In genomic region chr4:128442791-128443190, GRCm38 (mm10) we compare ENCODE assay signal across 23 mouse cellular contexts.
A peak's percentile ranks its signal among the peaks of the same experiment; 100 is the strongest.
DNase-seq lines count a peak whose midpoint lies in the region; ATAC-seq and TF ChIP-seq lines count a peak whose summit lies in the region.
"Had no signal": no experiment of that assay in that cellular context is flagged by ENCODE, and none has a peak within 500 bp of the region (broad histone marks: within the 10 kb centered on the region; RNA-seq: fewer than 3 reads in every experiment).

No protein-coding gene starts in this region.

- H3K27me3 ChIP-seq in forebrain, embryonic 14.5 days (replicated peaks; ENCODE audit: control insufficient read depth, insufficient read depth, low read length), result no peaks in the 10 kb centered on the region
- H3K27me3 ChIP-seq in forebrain, embryonic 12.5 days, result no peaks in the 10 kb centered on the region
- H3K27me3 ChIP-seq in midbrain, postnatal 0 days (ENCODE audit: insufficient read depth, low read length), result no peaks in the 10 kb centered on the region
- H3K27me3 ChIP-seq in midbrain, embryonic 13.5 days, result no peaks in the 10 kb centered on the region; the same call in 1 of the 2 replicates
- H3K27me3 ChIP-seq in forebrain, embryonic 16.5 days (replicated peaks; ENCODE audit: control insufficient read depth, insufficient read depth, low read length), result no peaks in the 10 kb centered on the region
- H3K27me3 ChIP-seq: embryonic facial prominence, embryonic 13.5 days; hindbrain, embryonic 12.5 days; hindbrain, embryonic 15.5 days had no signal

- no peaks in the 10 kb centered on the region for H3K9me3 ChIP-seq in forebrain, embryonic 14.5 days (replicated peaks; ENCODE audit: control insufficient read depth, low read length)
- H3K9me3 ChIP-seq in forebrain, embryonic 12.5 days, result no peaks in the 10 kb centered on the region
- H3K9me3 ChIP-seq in midbrain, postnatal 0 days (ENCODE audit: low read length), result no peaks in the 10 kb centered on the region
- H3K9me3 ChIP-seq in midbrain, embryonic 13.5 days, result no peaks in the 10 kb centered on the region
- no peaks in the 10 kb centered on the region for H3K9me3 ChIP-seq in forebrain, embryonic 16.5 days (ENCODE audit: control insufficient read depth, low read length)
- H3K9me3 ChIP-seq: embryonic facial prominence, embryonic 10.5 days; embryonic facial prominence, embryonic 13.5 days; hindbrain, embryonic 12.5 days; hindbrain, embryonic 15.5 days had no signal

- TF ChIP-seq CTCF in midbrain, postnatal 0 days (IDR thresholded peaks at IDR 0.05), result no peak

- peaks cover 10% of the 10 kb centered on the region for H3K4me1 ChIP-seq in forebrain, embryonic 14.5 days (ENCODE audit: control insufficient read depth, insufficient read depth, low read length)
- H3K4me1 ChIP-seq in forebrain, embryonic 12.5 days, result peaks cover 15% of the 10 kb centered on the region
- peaks cover 10% of the 10 kb centered on the region; the same call in 1 of the 2 replicates for H3K4me1 ChIP-seq in midbrain, postnatal 0 days (ENCODE audit: insufficient read depth, low read length)
- peaks cover 30% of the 10 kb centered on the region for H3K4me1 ChIP-seq in midbrain, embryonic 13.5 days (replicated peaks)
- H3K4me1 ChIP-seq in forebrain, embryonic 16.5 days (replicated peaks; ENCODE audit: control insufficient read depth, insufficient read depth, low read length), result peaks cover 31% of the 10 kb centered on the region
- H3K4me1 ChIP-seq: embryonic facial prominence, embryonic 13.5 days had no signal

- no peak overlapping the region for H3K4me2 ChIP-seq in forebrain, embryonic 14.5 days (ENCODE audit: low read length)
- no peak overlapping the region for H3K4me2 ChIP-seq in forebrain, embryonic 12.5 days
- H3K4me2 ChIP-seq in midbrain, postnatal 0 days (ENCODE audit: low read depth, low read length, poor library complexity, severe bottlenecking), result no peak overlapping the region
- H3K4me2 ChIP-seq in midbrain, embryonic 13.5 days (replicated peaks), result no peak overlapping the region
- no peak overlapping the region for H3K4me2 ChIP-seq in forebrain, embryonic 16.5 days (ENCODE audit: low read length)
- H3K4me2 ChIP-seq: embryonic facial prominence, embryonic 13.5 days; heart, embryonic 11.5 days; hindbrain, embryonic 12.5 days; hindbrain, embryonic 15.5 days had no signal

- no peak overlapping the region for H3K4me3 ChIP-seq in forebrain, embryonic 14.5 days (ENCODE audit: low read depth, low read length)
- H3K4me3 ChIP-seq in forebrain, embryonic 12.5 days (replicated peaks), result no peak overlapping the region
- no peak overlapping the region for H3K4me3 ChIP-seq in midbrain, postnatal 0 days (ENCODE audit: low read depth, low read length)
- H3K4me3 ChIP-seq in midbrain, embryonic 13.5 days (replicated peaks), result no peak overlapping the region
- H3K4me3 ChIP-seq in forebrain, embryonic 16.5 days (replicated peaks; ENCODE audit: low read length), result no peak overlapping the region
- H3K4me3 ChIP-seq: embryonic facial prominence, embryonic 10.5 days; embryonic facial prominence, embryonic 13.5 days; erythroblast, embryonic 14.5 days; gastrocnemius, adult 2 months; hindbrain, embryonic 12.5 days; hindbrain, embryonic 15.5 days had no signal

- no peak overlapping the region for H3K9ac ChIP-seq in forebrain, embryonic 14.5 days (ENCODE audit: low read length)
- H3K9ac ChIP-seq in forebrain, embryonic 12.5 days, result no peak overlapping the region
- no peak overlapping the region for H3K9ac ChIP-seq in midbrain, postnatal 0 days (replicated peaks; ENCODE audit: low read length, poor library complexity, severe bottlenecking)
- no peak overlapping the region for H3K9ac ChIP-seq in midbrain, embryonic 13.5 days (replicated peaks)
- no peak overlapping the region for H3K9ac ChIP-seq in forebrain, embryonic 16.5 days (replicated peaks; ENCODE audit: low read depth, low read length)
- H3K9ac ChIP-seq: embryonic facial prominence, embryonic 13.5 days; hindbrain, embryonic 12.5 days; hindbrain, embryonic 15.5 days had no signal

- peak; percentile 70; the same call in 1 of the 2 replicates for ATAC-seq in forebrain, embryonic 14.5 days
- ATAC-seq in forebrain, embryonic 12.5 days (ENCODE audit: low FRiP score), result no peak
- 0 out of 2 replicates have a peak, but pooled peaks have one; percentile 16 for ATAC-seq in midbrain, postnatal 0 days (ENCODE audit: low FRiP score)
- ATAC-seq in midbrain, embryonic 13.5 days, result no peak
- ATAC-seq in forebrain, embryonic 16.5 days, result peak; percentile 79
- ATAC-seq: CD4-positive, CD25-positive, alpha-beta regulatory T cell, adult 4 months; intestine, postnatal 0 days had no signal

- DNase-seq in forebrain, embryonic 14.5 days (ENCODE audit: low spot score), result peak; percentile 71
- DNase-seq in midbrain, postnatal 0 days (ENCODE audit: low spot score), result no peak
- DNase-seq in right cerebral cortex, postnatal 25 days, result no peak
- DNase-seq: adrenal gland, adult 2 months; adrenal gland, postnatal 14 days; cerebellum, adult 18-20 months; cerebellum, adult 9-11 months; cerebellum, postnatal 36 days; embryo, embryonic 11 days; gastrocnemius, adult 2 months; gastrocnemius, postnatal 14 days; heart, adult 11 months had no signal

- WGBS in forebrain, embryonic 14.5 days, result 67% methylated on average over 8 of the region's 8 CpGs
- 84% methylated on average over 8 of the region's 8 CpGs for WGBS in forebrain, embryonic 12.5 days
- WGBS in midbrain, postnatal 0 days, result 66% methylated on average over 8 of the region's 8 CpGs
- 77% methylated on average over 8 of the region's 8 CpGs for WGBS in midbrain, embryonic 13.5 days
- 60% methylated on average over 8 of the region's 8 CpGs for WGBS in forebrain, embryonic 16.5 days

- no peaks in the 10 kb centered on the region for H3K36me3 ChIP-seq in forebrain, embryonic 14.5 days (ENCODE audit: control insufficient read depth, insufficient read depth, low read length)
- no peaks in the 10 kb centered on the region for H3K36me3 ChIP-seq in forebrain, embryonic 12.5 days (replicated peaks)
- peaks cover 10% of the 10 kb centered on the region; the same call in 1 of the 2 replicates for H3K36me3 ChIP-seq in midbrain, postnatal 0 days (ENCODE audit: insufficient read depth, low read length)
- H3K36me3 ChIP-seq in midbrain, embryonic 13.5 days, result peaks cover 11% of the 10 kb centered on the region
- no peaks in the 10 kb centered on the region for H3K36me3 ChIP-seq in forebrain, embryonic 16.5 days (ENCODE audit: control insufficient read depth, insufficient read depth)
- H3K36me3 ChIP-seq: embryonic facial prominence, embryonic 10.5 days; embryonic facial prominence, embryonic 13.5 days; hindbrain, embryonic 12.5 days; hindbrain, embryonic 15.5 days had no signal

- H3K27ac ChIP-seq in forebrain, embryonic 14.5 days (ENCODE audit: low read depth, low read length), result 0 out of 2 replicates have a peak overlapping the region, but pooled peaks have one; percentile 41
- H3K27ac ChIP-seq in forebrain, embryonic 12.5 days, result no peak overlapping the region
- no peak overlapping the region for H3K27ac ChIP-seq in midbrain, postnatal 0 days (ENCODE audit: low read depth, low read length)
- H3K27ac ChIP-seq in midbrain, embryonic 13.5 days, result no peak overlapping the region
- no peak overlapping the region for H3K27ac ChIP-seq in forebrain, embryonic 16.5 days (ENCODE audit: low read length)
- H3K27ac ChIP-seq: embryonic facial prominence, embryonic 10.5 days; embryonic facial prominence, embryonic 13.5 days; gastrocnemius, adult 2 months; hindbrain, embryonic 12.5 days; hindbrain, embryonic 15.5 days had no signal

Comparison
In these comparisons a context has a peak if more than half of its experiments do, and no peak if none do; other contexts are left out.
1. ATAC-seq: peak in forebrain, embryonic 14.5 days (single experiment), midbrain, postnatal 0 days (single experiment) and forebrain, embryonic 16.5 days (single experiment); none in forebrain, embryonic 12.5 days (single experiment) and midbrain, embryonic 13.5 days (single experiment).